Mouse (Mus musculus) hindbrain, embryonic 16.5 days (tissue): ENCODE measurements at regions not wholly inside any gene's neighbourhood (a gene's known extent, or its start where the extent isn't known, plus 50 kb on each side); places are given as distances from the start of the nearest gene placed in this dataset.

Experiments used
- ATAC-seq: fragments of 200-750 bp; cut with Nextera tagmentation; 2 replicates; pipeline ENCODE4 v1.8.0; 2017; ENCODE audit warnings: moderate TSS enrichment, moderate library complexity
- H3K27ac ChIP-seq: fragments of 300-500 bp; sonication (generic); 2 replicates; pipeline ENCODE4 v1.5.1; 2014; ENCODE audit warnings: low read depth, mild to moderate bottlenecking, control low read depth, low read length, moderate library complexity
- H3K27me3 ChIP-seq: fragments of 300-500 bp; sonication (generic); replicated peaks from 2 replicates; pipeline ENCODE4 v1.6.1; 2014; ENCODE audit warnings: low read length; ENCODE audit not compliant: control insufficient read depth, insufficient read depth
- H3K36me3 ChIP-seq: fragments of 300-500 bp; sonication (generic); 2 replicates; pipeline ENCODE4 v1.6.1; 2014; ENCODE audit warnings: mild to moderate bottlenecking, low read length, moderate library complexity, mixed read lengths; ENCODE audit not compliant: control insufficient read depth, insufficient read depth
- H3K4me1 ChIP-seq: fragments of 300-500 bp; sonication (generic); 2 replicates; pipeline ENCODE4 v1.6.1; 2014; ENCODE audit warnings: low read depth, low read length; ENCODE audit not compliant: control insufficient read depth, insufficient read depth
- H3K4me2 ChIP-seq: fragments of 300-500 bp; sonication (generic); 2 replicates; pipeline ENCODE4 v1.6.1; 2014; ENCODE audit warnings: mild to moderate bottlenecking, low read length, control low read depth, moderate library complexity
- H3K4me3 ChIP-seq: fragments of 300-500 bp; sonication (generic); 2 replicates; pipeline ENCODE4 v1.5.1; 2014; ENCODE audit warnings: mild to moderate bottlenecking, low read length, control low read depth, moderate library complexity
- H3K9ac ChIP-seq: fragments of 300-500 bp; sonication (generic); 2 replicates; pipeline ENCODE4 v1.6.1; 2014; ENCODE audit warnings: low read depth, mild to moderate bottlenecking, control low read depth, low read length, moderate library complexity
- H3K9me3 ChIP-seq: fragments of 300-500 bp; sonication (generic); 2 replicates; pipeline ENCODE4 v1.6.1; 2014; ENCODE audit warnings: mild to moderate bottlenecking, low read length, moderate library complexity; ENCODE audit not compliant: control insufficient read depth
- WGBS: fragments of 180-500 bp; shearing (Covaris S2); extraction: QIAGEN DNeasy Blood & Tissue Kit; methylation state at CpG from one replicate; pipeline ENCODE4 v1.1.7; 2014; 5-methylcytosine and 5-hydroxymethylcytosine counted together

- H3K9ac ChIP-seq: no peak overlapping the region
- H3K36me3 ChIP-seq: no peaks in the 10 kb centered on the region
- H3K27ac ChIP-seq: no peak overlapping the region
- H3K9me3 ChIP-seq: peaks cover 2% of the 10 kb centered on the region; the same call in 1 of the 2 replicates
- no peak overlapping the region for H3K4me2 ChIP-seq
- H3K4me1 ChIP-seq: peaks cover 4% of the 10 kb centered on the region; the same call in 1 of the 2 replicates
- 3% methylated on average over 8 of the region's 8 CpGs for WGBS
- no peak overlapping the region for H3K4me3 ChIP-seq
- peak; percentile 61 for ATAC-seq
- no peaks in the 10 kb centered on the region for H3K27me3 ChIP-seq
These were observed 89.7 kb downstream of the Gm12689 start for GRCm38 (mm10) chr4:99385381-99385780.

- Histone ChIP-seq H3K4me1 (peaks cover 4% of the 10 kb centered on the region; the same call in 1 of the 2 replicates), H3K27me3 (no peaks in the 10 kb centered on the region), H3K4me2 (no peak overlapping the region), H3K36me3 (no peaks in the 10 kb centered on the region), H3K27ac (no peak overlapping the region), H3K4me3 (no peak overlapping the region), H3K9ac (no peak overlapping the region), H3K9me3 (peaks cover 2% of the 10 kb centered on the region; the same call in 1 of the 2 replicates)
- WGBS: 48% methylated on average over 1 of the region's 1 CpGs
- no peak for ATAC-seq
These were observed 93.7 kb downstream of the Gm12689 start for GRCm38 (mm10) chr4:99389428-99389827.

- no peak for ATAC-seq
- no peaks in the 10 kb centered on the region for H3K36me3 ChIP-seq
- no peaks in the 10 kb centered on the region for H3K9me3 ChIP-seq
- H3K27ac ChIP-seq: no peak overlapping the region
- no peak overlapping the region for H3K4me2 ChIP-seq
- no peaks in the 10 kb centered on the region for H3K4me1 ChIP-seq
- WGBS: 87% methylated on average over 5 of the region's 5 CpGs
- H3K9ac ChIP-seq: no peak overlapping the region
- no peaks in the 10 kb centered on the region for H3K27me3 ChIP-seq
- H3K4me3 ChIP-seq: no peak overlapping the region
These were observed 97.3 kb downstream of the Gm12689 start for GRCm38 (mm10) chr4:99392986-99393385.

- no peaks in the 10 kb centered on the region for H3K9me3 ChIP-seq
- H3K27me3 ChIP-seq: no peaks in the 10 kb centered on the region
- no peak for ATAC-seq
- no peaks in the 10 kb centered on the region for H3K36me3 ChIP-seq
- H3K4me2 ChIP-seq: no peak overlapping the region
- no peak overlapping the region for H3K4me3 ChIP-seq
- WGBS: 49% methylated on average over 3 of the region's 3 CpGs
- no peak overlapping the region for H3K9ac ChIP-seq
- H3K4me1 ChIP-seq: no peaks in the 10 kb centered on the region
- no peak overlapping the region for H3K27ac ChIP-seq
These were observed 98.5 kb downstream of the Gm12689 start for GRCm38 (mm10) chr4:99394244-99394643.

GRCm38 (mm10) chr4:99407466-99407865 lies 111.8 kb downstream of the Gm12689 start:
- H3K36me3 ChIP-seq: no peaks in the 10 kb centered on the region
- no peak for ATAC-seq
- WGBS: 89% methylated on average over 7 of the region's 7 CpGs
- H3K4me2 ChIP-seq: no peak overlapping the region
- no peak overlapping the region for H3K27ac ChIP-seq
- H3K9ac ChIP-seq: no peak overlapping the region
- no peaks in the 10 kb centered on the region for H3K4me1 ChIP-seq
- no peaks in the 10 kb centered on the region for H3K27me3 ChIP-seq
- no peak overlapping the region for H3K4me3 ChIP-seq
- no peaks in the 10 kb centered on the region for H3K9me3 ChIP-seq

- Histone ChIP-seq H3K4me3 (no peak overlapping the region), H3K4me1 (no peaks in the 10 kb centered on the region), H3K27ac (no peak overlapping the region), H3K36me3 (no peaks in the 10 kb centered on the region), H3K9me3 (no peaks in the 10 kb centered on the region), H3K9ac (no peak overlapping the region), H3K27me3 (no peaks in the 10 kb centered on the region), H3K4me2 (no peak overlapping the region)
- 81% methylated on average over 1 of the region's 1 CpGs for WGBS
- ATAC-seq: no peak
These were observed 127.7 kb downstream of the Gm12689 start for GRCm38 (mm10) chr4:99423449-99423848.

GRCm38 (mm10) chr4:99445077-99445754 lies 149.5 kb downstream of the Gm12689 start:
- H3K4me1 ChIP-seq: no peaks in the 10 kb centered on the region; the same call in 1 of the 2 replicates
- H3K9ac ChIP-seq: peak overlapping the region; percentile 57
- H3K9me3 ChIP-seq: no peaks in the 10 kb centered on the region
- peak; percentile 84 for ATAC-seq
- WGBS: 41% methylated on average over 28 of the region's 28 CpGs
- peak overlapping the region; percentile 43 for H3K4me3 ChIP-seq
- no peaks in the 10 kb centered on the region for H3K36me3 ChIP-seq
- H3K27ac ChIP-seq: peak overlapping the region; percentile 39; the same call in 1 of the 2 replicates
- H3K27me3 ChIP-seq: no peaks in the 10 kb centered on the region
- peak overlapping the region; percentile 67 for H3K4me2 ChIP-seq

- H3K36me3 ChIP-seq: no peaks in the 10 kb centered on the region
- H3K27me3 ChIP-seq: no peaks in the 10 kb centered on the region
- no peaks in the 10 kb centered on the region; the same call in 1 of the 2 replicates for H3K4me1 ChIP-seq
- 0 out of 2 replicates have a peak overlapping the region, but pooled peaks have one; percentile 25 for H3K27ac ChIP-seq
- no peak overlapping the region; the same call in 1 of the 2 replicates for H3K9ac ChIP-seq
- 57% methylated on average over 9 of the region's 9 CpGs for WGBS
- peak overlapping the region; percentile 43 for H3K4me3 ChIP-seq
- ATAC-seq: peak; percentile 68
- peak overlapping the region; percentile 67 for H3K4me2 ChIP-seq
- H3K9me3 ChIP-seq: no peaks in the 10 kb centered on the region
These were observed 150.0 kb downstream of the Gm12689 start for GRCm38 (mm10) chr4:99445755-99446128.

- H3K36me3 ChIP-seq: no peaks in the 10 kb centered on the region
- peaks cover 18% of the 10 kb centered on the region for H3K27me3 ChIP-seq
These were observed 163.3 kb downstream of the Gm12689 start for GRCm38 (mm10) chr4:99458984-99459383.

More at GRCm38 (mm10) chr4:99458984-99459383, 163.3 kb downstream of the Gm12689 start:
- Histone ChIP-seq H3K4me3 (no peak overlapping the region), H3K4me1 (peaks cover 2% of the 10 kb centered on the region), H3K4me2 (peak overlapping the region; percentile 46; the same call in 1 of the 2 replicates), H3K27ac (no peak overlapping the region), H3K9me3 (no peaks in the 10 kb centered on the region), H3K9ac (no peak overlapping the region)
- ATAC-seq: no peak
- WGBS: 53% methylated on average over 4 of the region's 4 CpGs
